Mouse (Mus musculus) left cerebral cortex, postnatal 10 days (tissue): Measurements from ENCODE around the gene 2310034G01Rik. TPM values are rescaled to one million over a fixed set of nuclear protein-coding genes. Genes with fewer than 3 reads are reported as not detected.

ENCODE experiments used
- DNase-seq, 2 experiments: peaks; one replicate each; pipeline ENCODE4 v3.0.0; 2021 to 2022; ENCODE audit warnings: low spot score in 2 of 2, mixed read lengths in 1 of 2; ENCODE audit errors: extremely low spot score in 1 of 2
- intact Hi-C: fragments of 180-260 bp; cut with DNase I; formaldehyde crosslinking; loops from one replicate; pipeline ENCODE4 v1.15.1; 2025
- total RNA-seq, 2 experiments: library from RNA; stranded (reverse); gene quantifications; 2 replicates each; pipeline ENCODE4 v1.2.3; 2021

2310034G01Rik gene
- total RNA-seq, 2 experiments from 2014 or later: 0.77 to 0.99 TPM

GRCm38 (mm10) chr19:46363294-46364009 is 13.3 kb upstream of the 2310034G01Rik start:
- no peak for DNase-seq
- intact Hi-C loops: no loop called here

- intact Hi-C loops: no loop called here
- DNase-seq: no peak
Measured at GRCm38 (mm10) chr19:46362104-46362503, 12.0 kb upstream of the 2310034G01Rik start.

- intact Hi-C loops: no loop called here
- no peak for DNase-seq
Measured at GRCm38 (mm10) chr19:46358381-46358780, 8.3 kb upstream of the 2310034G01Rik start.

- DNase-seq: no peak
- intact Hi-C loops: no loop called here
Measured at GRCm38 (mm10) chr19:46357344-46358280, 7.5 kb upstream of the 2310034G01Rik start.

- DNase-seq: peak; percentile 88 to 93
- intact Hi-C loops: no loop called here
Measured at GRCm38 (mm10) chr19:46356701-46357138, 6.6 kb upstream of the 2310034G01Rik start.

GRCm38 (mm10) chr19:46349550-46349949 is 552 bp downstream of the 2310034G01Rik start:
- DNase-seq: no peak
- intact Hi-C loops: loop anchor here (5.0 kb wide), 1 partner anchor 43 kb away; no protein-coding TSS in a partner anchor

GRCm38 (mm10) chr19:46348761-46349458 is 1.2 kb downstream of the 2310034G01Rik start:
- peak; percentile 82 to 93 for DNase-seq
- intact Hi-C loops: loop anchor here (5.0 kb wide), 1 partner anchor 43 kb away; no protein-coding TSS in a partner anchor

GRCm38 (mm10) chr19:46347936-46348668 is 2.0 kb downstream of the 2310034G01Rik start:
- no peak for DNase-seq
- intact Hi-C loops: loop anchor here (5.0 kb wide), 1 partner anchor 44 kb away; no protein-coding TSS in a partner anchor

GRCm38 (mm10) chr19:46347146-46347545 is 3.0 kb downstream of the 2310034G01Rik start:
- intact Hi-C loops: loop anchor here (5.0 kb wide), 1 partner anchor 45 kb away; no protein-coding TSS in a partner anchor
- DNase-seq: no peak

- DNase-seq: no peak
- intact Hi-C loops: loop anchor here (5.0 kb wide), 1 partner anchor 47 kb away; no protein-coding TSS in a partner anchor
Measured at GRCm38 (mm10) chr19:46344710-46345419, 5.2 kb downstream of the 2310034G01Rik start.

GRCm38 (mm10) chr19:46339287-46339971 is 10.7 kb downstream of the 2310034G01Rik start:
- DNase-seq: peak in 1 of 2 experiments; percentile 63
- intact Hi-C loops: no loop called here

- intact Hi-C loops: no loop called here
- DNase-seq: no peak
Measured at GRCm38 (mm10) chr19:46338942-46339286, 11.2 kb downstream of the 2310034G01Rik start.

- DNase-seq: peak; percentile 95 to 98
- intact Hi-C loops: no loop called here
Measured at GRCm38 (mm10) chr19:46338331-46338936, 11.7 kb downstream of the 2310034G01Rik start, which contains the start of gene Cuedc2. Cuedc2 (minus strand) TSS chr19:46338702.

- intact Hi-C loops: no loop called here
- DNase-seq: no peak
Measured at GRCm38 (mm10) chr19:46337719-46338330, 12.3 kb downstream of the 2310034G01Rik start.

- intact Hi-C loops: no loop called here
- no peak for DNase-seq
Measured at GRCm38 (mm10) chr19:46333906-46334305, 16.2 kb downstream of the 2310034G01Rik start.

GRCm38 (mm10) chr19:46332721-46333339 is 17.3 kb downstream of the 2310034G01Rik start:
- intact Hi-C loops: no loop called here
- no peak for DNase-seq
